Comparison of ENCODE assay signal across 8 mouse cellular contexts in the genomic region with DNA sequence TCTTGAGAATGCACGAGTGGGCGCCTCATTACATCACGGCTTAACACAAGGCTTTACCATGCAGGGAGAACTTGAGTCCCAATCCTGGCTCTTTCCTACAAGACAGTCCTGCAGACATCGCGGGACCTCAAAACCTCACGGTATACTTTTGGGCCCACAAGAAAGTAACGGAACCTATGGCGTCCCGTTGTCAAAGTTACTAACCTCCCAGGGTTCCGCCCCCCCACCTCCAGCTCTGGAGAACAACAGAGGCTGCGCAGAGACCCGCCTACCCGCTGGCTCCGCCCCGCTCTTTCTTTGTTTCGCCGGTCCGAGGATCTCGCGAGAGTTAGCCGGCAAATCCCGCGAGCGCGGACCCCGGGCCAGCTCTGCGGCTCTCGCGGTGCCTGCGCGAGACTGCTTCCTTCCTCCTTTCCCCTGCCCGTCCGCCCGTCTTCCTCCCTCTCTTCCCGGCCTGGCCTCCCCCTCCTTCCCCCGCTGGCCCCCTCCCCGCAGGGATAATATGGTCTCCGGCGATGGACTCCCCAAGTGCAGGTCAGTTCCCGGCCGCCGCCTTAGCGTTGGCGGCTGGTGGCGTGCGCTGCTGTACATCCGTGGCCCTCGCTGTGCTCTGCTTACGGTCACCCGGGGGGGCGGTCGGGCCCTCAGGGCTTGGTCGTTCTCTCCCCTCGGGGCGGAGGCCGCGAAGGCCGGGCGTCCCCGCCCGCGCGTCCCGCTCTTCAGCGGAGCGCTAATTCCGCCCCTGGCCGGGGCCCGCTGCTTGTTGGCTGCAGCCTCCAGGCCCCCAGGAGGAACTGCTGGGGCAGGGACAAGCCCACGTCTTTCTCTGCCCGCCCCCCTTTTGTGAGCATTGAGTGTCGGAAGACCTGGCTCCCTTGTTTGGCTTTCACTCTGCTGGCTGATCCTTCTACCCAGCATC. TPM values are rescaled to one million over a fixed set of nuclear protein-coding genes. Genes with fewer than 3 reads are reported as not detected.
DNase-seq lines count a peak whose midpoint lies in the region; ATAC-seq and TF ChIP-seq lines count a peak whose summit lies in the region.

A gene (plus strand): TSS at position 427 of the 919 bp plus-strand sequence.

- H3K27me3 ChIP-seq in forebrain, embryonic 10.5 days (ENCODE audit: poor library complexity, severe bottlenecking) = no peaks in the 10 kb centered on the region
- no peaks in the 10 kb centered on the region for H3K27me3 ChIP-seq in heart, embryonic 15.5 days
- no peaks in the 10 kb centered on the region for H3K27me3 ChIP-seq in liver, embryonic 14.5 days (ENCODE audit: control insufficient read depth, insufficient read depth, low read length)
- H3K27me3 ChIP-seq in neural tube, embryonic 11.5 days (ENCODE audit: control insufficient read depth, insufficient read depth, low read length) = no peaks in the 10 kb centered on the region
- H3K27me3 ChIP-seq in stomach, postnatal 0 days (ENCODE audit: control insufficient read depth, insufficient read depth, low read length) = no peaks in the 10 kb centered on the region

- peak within 1 kb of the TSS; percentile 72 for H3K4me2 ChIP-seq in heart, embryonic 15.5 days
- peak within 1 kb of the TSS; percentile 87 for H3K4me2 ChIP-seq in liver, embryonic 14.5 days (ENCODE audit: low read depth)
- peak within 1 kb of the TSS; percentile 64 for H3K4me2 ChIP-seq in neural tube, embryonic 11.5 days (ENCODE audit: low read depth)
- H3K4me2 ChIP-seq in stomach, postnatal 0 days (replicated peaks; ENCODE audit: low read depth) = peak within 1 kb of the TSS; percentile 76

- H3K9me3 ChIP-seq in forebrain, embryonic 10.5 days = no peaks in the 10 kb centered on the region
- no peaks in the 10 kb centered on the region for H3K9me3 ChIP-seq in heart, embryonic 15.5 days (replicated peaks)
- H3K9me3 ChIP-seq in liver, embryonic 14.5 days (ENCODE audit: control insufficient read depth, low read length) = no peaks in the 10 kb centered on the region
- H3K9me3 ChIP-seq in neural tube, embryonic 11.5 days (ENCODE audit: control insufficient read depth, low read length) = no peaks in the 10 kb centered on the region
- H3K9me3 ChIP-seq in stomach, postnatal 0 days (ENCODE audit: control insufficient read depth, low read length) = no peaks in the 10 kb centered on the region

- peaks cover 38% of the 10 kb centered on the region for H3K36me3 ChIP-seq in forebrain, embryonic 10.5 days (replicated peaks)
- peaks cover 26% of the 10 kb centered on the region for H3K36me3 ChIP-seq in heart, embryonic 15.5 days
- peaks cover 12% of the 10 kb centered on the region for H3K36me3 ChIP-seq in liver, embryonic 14.5 days (replicated peaks; ENCODE audit: control insufficient read depth, insufficient read depth, low read depth)
- H3K36me3 ChIP-seq in neural tube, embryonic 11.5 days (ENCODE audit: control insufficient read depth, insufficient read depth, low read length) = peaks cover 2% of the 10 kb centered on the region; the same call in 1 of the 2 replicates
- H3K36me3 ChIP-seq in stomach, postnatal 0 days (ENCODE audit: control insufficient read depth, insufficient read depth, low read length) = no peaks in the 10 kb centered on the region

- DNase-seq in c-Kit-negative CD71-positive TER-119-positive erythroid progenitor cells, embryonic 14.5 days (ENCODE audit: low read depth, low spot score) = peak; percentile 86
- peak; percentile 99 for DNase-seq in forebrain, embryonic 10.5 days (ENCODE audit: extremely low spot score, low spot score)
- peak; percentile 99 to 100 for DNase-seq in kidney, postnatal 25 days
- peak; percentile 88 to 92 (median 90) for DNase-seq in liver, embryonic 14.5 days (ENCODE audit: low read depth in 3 of 3, low spot score in 3 of 3)
- peak; percentile 99 for DNase-seq in neural tube, embryonic 11.5 days (ENCODE audit: low spot score)
- DNase-seq in stomach, postnatal 0 days (ENCODE audit: low spot score) = peak; percentile 99

- H3K4me3 ChIP-seq in forebrain, embryonic 10.5 days = peak within 1 kb of the TSS; percentile 81
- peak within 1 kb of the TSS; percentile 99 for H3K4me3 ChIP-seq in heart, embryonic 15.5 days
- H3K4me3 ChIP-seq in liver, embryonic 14.5 days (ENCODE audit: insufficient read depth in 1 of 2, low read depth in 2 of 2, low read length in 2 of 2) = peak within 1 kb of the TSS; percentile 95 to 96
- H3K4me3 ChIP-seq in neural tube, embryonic 11.5 days (ENCODE audit: low read depth, low read length) = peak within 1 kb of the TSS; percentile 82
- peak within 1 kb of the TSS; percentile 99 for H3K4me3 ChIP-seq in stomach, postnatal 0 days (ENCODE audit: low read depth, low read length)

- H3K9ac ChIP-seq in heart, embryonic 15.5 days = peak within 1 kb of the TSS; percentile 99
- H3K9ac ChIP-seq in liver, embryonic 14.5 days (replicated peaks) = peak within 1 kb of the TSS; percentile 99
- H3K9ac ChIP-seq in neural tube, embryonic 11.5 days (ENCODE audit: low read length) = peak within 1 kb of the TSS; percentile 96
- peak within 1 kb of the TSS; percentile 100 for H3K9ac ChIP-seq in stomach, postnatal 0 days (ENCODE audit: low read length)

- ATAC-seq in CD4-positive, CD25-positive, alpha-beta regulatory T cell, adult 4 months = peak; percentile 96
- peak; percentile 98 for ATAC-seq in heart, embryonic 15.5 days (replicated peaks; ENCODE audit: insufficient number of reproducible peaks, insufficient read depth, low FRiP score, low read depth)
- peak; percentile 97 for ATAC-seq in liver, embryonic 14.5 days (ENCODE audit: insufficient read depth)
- peak; percentile 95 for ATAC-seq in neural tube, embryonic 11.5 days (ENCODE audit: insufficient read depth, low FRiP score, low TSS enrichment)
- ATAC-seq in stomach, postnatal 0 days (ENCODE audit: low FRiP score, low TSS enrichment) = peak; percentile 98

- WGBS in forebrain, embryonic 10.5 days = under 1% methylated on average over 69 of the region's 72 CpGs
- WGBS in heart, embryonic 15.5 days = under 1% methylated on average over 71 of the region's 72 CpGs
- 1% methylated on average over 71 of the region's 72 CpGs for WGBS in liver, embryonic 14.5 days (ENCODE audit: insufficient replicate concordance)
- under 1% methylated on average over 72 of the region's 72 CpGs for WGBS in neural tube, embryonic 11.5 days
- under 1% methylated on average over 69 of the region's 72 CpGs for WGBS in stomach, postnatal 0 days

- peak; percentile 87 for TF ChIP-seq EP300 in liver, embryonic 14.5 days (IDR thresholded peaks at IDR 0.05; ENCODE audit: low read depth)
- peak; percentile 100 for TF ChIP-seq EP300 in stomach, postnatal 0 days (optimal IDR thresholded peaks at IDR 0.05)

- TF ChIP-seq CTCF in liver, embryonic 14.5 days (IDR thresholded peaks at IDR 0.05; ENCODE audit: low read depth) = no peak
- TF ChIP-seq CTCF in stomach, postnatal 0 days (IDR thresholded peaks at IDR 0.05; ENCODE audit: low read depth) = no peak

- peaks cover 27% of the 10 kb centered on the region for H3K4me1 ChIP-seq in forebrain, embryonic 10.5 days
- peaks cover 9% of the 10 kb centered on the region for H3K4me1 ChIP-seq in heart, embryonic 15.5 days (replicated peaks)
- peaks cover 6 to 11% of the 10 kb centered on the region in 2 experiments; a peak in 3 of 4 replicates for H3K4me1 ChIP-seq in liver, embryonic 14.5 days (replicated peaks; ENCODE audit: control insufficient read depth in 2 of 2, insufficient read depth in 2 of 2, low read length in 1 of 2)
- peaks cover 6% of the 10 kb centered on the region for H3K4me1 ChIP-seq in neural tube, embryonic 11.5 days (ENCODE audit: control insufficient read depth, insufficient read depth, low read length)
- H3K4me1 ChIP-seq in stomach, postnatal 0 days (replicated peaks; ENCODE audit: control insufficient read depth, insufficient read depth) = no peaks in the 10 kb centered on the region

- H3K27ac ChIP-seq in forebrain, embryonic 10.5 days = peak within 1 kb of the TSS; percentile 98
- peak within 1 kb of the TSS; percentile 95 for H3K27ac ChIP-seq in heart, embryonic 15.5 days
- H3K27ac ChIP-seq in liver, embryonic 14.5 days = peak within 1 kb of the TSS; percentile 87
- H3K27ac ChIP-seq in neural tube, embryonic 11.5 days (ENCODE audit: low read depth, low read length) = peak within 1 kb of the TSS; percentile 88
- peak within 1 kb of the TSS; percentile 97 for H3K27ac ChIP-seq in stomach, postnatal 0 days (replicated peaks)

RNA-seq across cellular contexts. Expression of the gene that starts here (rescaled TPM):
- 10 to 100 TPM; 20.1 to 23.1 TPM for polyA plus RNA-seq in CD4-positive, CD25-positive, alpha-beta regulatory T cell, adult 4 months (2017; shearing (Covaris generic))
- 46.0 and 46.4 TPM in 2 replicates for polyA plus RNA-seq in forebrain, embryonic 10.5 days (2016; fragmentation: Nextera tagmentation; extraction: Ambion mirVana)
- 18.2 and 19.7 TPM in 2 replicates for polyA plus RNA-seq in heart, embryonic 15.5 days (2015; fragmentation: Nextera tagmentation; extraction: Ambion mirVana)
- 6.3 and 8.9 TPM in 2 replicates for polyA plus RNA-seq in liver, embryonic 14.5 days (2012; rRNA removed)
- polyA plus RNA-seq in liver, embryonic 14.5 days (2014; fragmentation: Nextera tagmentation; extraction: Ambion mirVana) = 12.3 and 12.4 TPM in 2 replicates
- 69.3 and 69.9 TPM in 2 replicates for polyA plus RNA-seq in neural tube, embryonic 11.5 days (2014; fragmentation: Nextera tagmentation; extraction: Ambion mirVana)
- 9.6 and 9.7 TPM in 2 replicates for polyA plus RNA-seq in stomach, postnatal 0 days (2015; fragmentation: Nextera tagmentation; extraction: Ambion mirVana)

Comparison
In these comparisons a context has a peak if more than half of its experiments do, and no peak if none do; other contexts are left out.
1. Peak in every context shown above with its lines: DNase-seq, ATAC-seq, H3K4me3 ChIP-seq and H3K27ac ChIP-seq.